Comparison of ENCODE assay signal across 13 mouse cellular contexts in genomic region chr11:116376945-116377661, GRCm38 (mm10). TPM values are rescaled to one million over a fixed set of nuclear protein-coding genes. Genes with fewer than 3 reads are reported as not detected.
A peak's percentile ranks its signal among the peaks of the same experiment; 100 is the strongest.
DNase-seq lines count a peak whose midpoint lies in the region; ATAC-seq and TF ChIP-seq lines count a peak whose summit lies in the region.
"Had no signal": no experiment of that assay in that cellular context is flagged by ENCODE, and none has a peak within 500 bp of the region (broad histone marks: within the 10 kb centered on the region; RNA-seq: fewer than 3 reads in every experiment).

No protein-coding gene starts in this region.

- DNase-seq in gastrocnemius, adult 2 months, result peak; percentile 14
- no peak for DNase-seq in gastrocnemius, adult 18-20 months (ENCODE audit: low spot score)
- peak; percentile 60 for DNase-seq in 3134 (ENCODE audit: extremely low read depth, insufficient read length, low spot score)
- peak; percentile 48 for DNase-seq in NIH3T3 (ENCODE audit: low read depth)
- no peak for DNase-seq in urinary bladder, postnatal 4 days (ENCODE audit: low spot score in 2 of 2)
- DNase-seq in stomach, postnatal 0 days (ENCODE audit: low spot score), result no peak
- no peak for DNase-seq in left cerebral cortex, adult 2 months (ENCODE audit: extremely low spot score in 1 of 2, low spot score in 2 of 2)
- DNase-seq: left cerebral cortex, postnatal 4 days had no signal

- TF ChIP-seq EP300 in stomach, postnatal 0 days (optimal IDR thresholded peaks at IDR 0.05), result no peak

- H3K4me3 ChIP-seq in gastrocnemius, adult 2 months, result no peak overlapping the region
- no peak overlapping the region for H3K4me3 ChIP-seq in stomach, postnatal 0 days (ENCODE audit: low read depth, low read length)
- H3K4me3 ChIP-seq in left cerebral cortex, adult 2 months, result no peak overlapping the region
- H3K4me3 ChIP-seq: heart, embryonic 13.5 days; hindbrain, embryonic 15.5 days; lung, embryonic 15.5 days had no signal

- no peak overlapping the region for H3K4me2 ChIP-seq in stomach, postnatal 0 days (replicated peaks; ENCODE audit: low read depth)
- H3K4me2 ChIP-seq: heart, embryonic 13.5 days; hindbrain, embryonic 15.5 days; lung, embryonic 15.5 days had no signal

- H3K36me3 ChIP-seq in stomach, postnatal 0 days (ENCODE audit: control insufficient read depth, insufficient read depth, low read length), result no peaks in the 10 kb centered on the region
- H3K36me3 ChIP-seq: heart, embryonic 13.5 days; hindbrain, embryonic 15.5 days; lung, embryonic 15.5 days had no signal

- TF ChIP-seq CTCF in gastrocnemius, adult 2 months (IDR thresholded peaks at IDR 0.05), result no peak
- TF ChIP-seq CTCF in stomach, postnatal 0 days (IDR thresholded peaks at IDR 0.05; ENCODE audit: low read depth), result no peak
- no peak for TF ChIP-seq CTCF in left cerebral cortex, adult 2 months (IDR thresholded peaks at IDR 0.05)

- no peaks in the 10 kb centered on the region for H3K27me3 ChIP-seq in stomach, postnatal 0 days (ENCODE audit: control insufficient read depth, insufficient read depth, low read length)
- H3K27me3 ChIP-seq: heart, embryonic 13.5 days; hindbrain, embryonic 15.5 days; lung, embryonic 15.5 days had no signal

- H3K9me3 ChIP-seq in stomach, postnatal 0 days (ENCODE audit: control insufficient read depth, low read length), result no peaks in the 10 kb centered on the region
- H3K9me3 ChIP-seq: heart, embryonic 13.5 days; hindbrain, embryonic 15.5 days; lung, embryonic 15.5 days had no signal

- H3K9ac ChIP-seq in stomach, postnatal 0 days (ENCODE audit: low read length), result no peak overlapping the region
- H3K9ac ChIP-seq: heart, embryonic 13.5 days; hindbrain, embryonic 15.5 days; lung, embryonic 15.5 days had no signal

- H3K4me1 ChIP-seq in stomach, postnatal 0 days (replicated peaks; ENCODE audit: control insufficient read depth, insufficient read depth), result no peaks in the 10 kb centered on the region
- H3K4me1 ChIP-seq: hindbrain, embryonic 15.5 days; lung, embryonic 15.5 days had no signal

- WGBS in stomach, postnatal 0 days, result 64% methylated on average over 7 of the region's 7 CpGs

- intact Hi-C loops in gastrocnemius, adult 2 months (cut with DNase I), result no loop called here
- intact Hi-C loops in left cerebral cortex, adult 2 months (cut with DNase I), result no loop called here

- 0 out of 2 replicates have a peak, but pooled peaks have one; percentile 56 for ATAC-seq in monocyte, adult 5-6 weeks (replicated peaks; ENCODE audit: insufficient number of reproducible peaks, low FRiP score, low TSS enrichment, poor library complexity, severe bottlenecking)
- ATAC-seq in stomach, postnatal 0 days (ENCODE audit: low FRiP score, low TSS enrichment), result no peak
- ATAC-seq: midbrain, embryonic 16.5 days had no signal

- H3K27ac ChIP-seq in gastrocnemius, adult 2 months, result no peak overlapping the region
- no peak overlapping the region for H3K27ac ChIP-seq in stomach, postnatal 0 days (replicated peaks)
- no peak overlapping the region for H3K27ac ChIP-seq in left cerebral cortex, adult 2 months
- H3K27ac ChIP-seq: heart, embryonic 13.5 days; hindbrain, embryonic 15.5 days; lung, embryonic 15.5 days had no signal

RNA-seq across cellular contexts. Expression of gene Rnf157, which starts 35.7 kb away (rescaled TPM):
- total RNA-seq in gastrocnemius, adult 2 months (2021), result 10 to 100 TPM; 24.3 to 32.0 TPM
- 10 to 100 TPM; 24.2 to 27.5 TPM for total RNA-seq in gastrocnemius, adult 18-20 months (2021)
- total RNA-seq in monocyte, adult 5-6 weeks (2017), result 8.3 to 42.3 TPM (median 19.1 TPM) in 3 replicates
- polyA plus RNA-seq in stomach, postnatal 0 days (2015; fragmentation: Nextera tagmentation; extraction: Ambion mirVana), result 2.8 and 3.0 TPM in 2 replicates
- 100 to 1,000 TPM; 256 to 285 TPM for total RNA-seq in left cerebral cortex, adult 2 months (2021)

RNA-seq across cellular contexts. Expression of gene Foxj1, which starts 41.9 kb away (rescaled TPM):
- under 1 TPM in 1 of 2 experiments, not detected in 1; 0.14 TPM for total RNA-seq in gastrocnemius, adult 2 months (2021)
- under 1 TPM in 1 of 2 experiments, not detected in 1; 0.14 TPM for total RNA-seq in gastrocnemius, adult 18-20 months (2021)
- 0.19 to 0.39 TPM in 2 of 3 replicates, not detected in the other for total RNA-seq in monocyte, adult 5-6 weeks (2017)
- polyA plus RNA-seq in stomach, postnatal 0 days (2015; fragmentation: Nextera tagmentation; extraction: Ambion mirVana), result 0.19 and 0.40 TPM in 2 replicates
- 1 to 10 TPM; 4.2 to 4.4 TPM for total RNA-seq in left cerebral cortex, adult 2 months (2021)

RNA-seq across cellular contexts. Expression of gene Ubald2, which starts 56.8 kb away (rescaled TPM):
- total RNA-seq in gastrocnemius, adult 2 months (2021), result 10 to 100 TPM; 38.7 to 50.9 TPM
- total RNA-seq in gastrocnemius, adult 18-20 months (2021), result 10 to 100 TPM; 32.1 to 45.8 TPM
- 55.7 to 125 TPM (median 100.0 TPM) in 3 replicates for total RNA-seq in monocyte, adult 5-6 weeks (2017)
- polyA plus RNA-seq in stomach, postnatal 0 days (2015; fragmentation: Nextera tagmentation; extraction: Ambion mirVana), result 35.4 and 35.7 TPM in 2 replicates
- 10 to 100 TPM; 27.2 to 28.0 TPM for total RNA-seq in left cerebral cortex, adult 2 months (2021)

Comparison
In these comparisons a context has a peak if more than half of its experiments do, and no peak if none do; other contexts are left out.
1. DNase-seq: peak in gastrocnemius, adult 2 months (single experiment), 3134 (single experiment) and NIH3T3 (single experiment); none in gastrocnemius, adult 18-20 months (single experiment), urinary bladder, postnatal 4 days (0 of 2), stomach, postnatal 0 days (single experiment) and left cerebral cortex, adult 2 months (0 of 2).